Mouse (Mus musculus) ES-E14 (cell line): ENCODE data around the gene Pld1. TPM values are rescaled to one million over a fixed set of nuclear protein-coding genes. Genes with fewer than 3 reads are reported as not detected.

Experiments used
- DNase-seq: peaks from one replicate; pipeline ENCODE4 v3.0.0-alpha.2; 2013; ENCODE audit warnings: low read depth, low spot score
- H3K27ac ChIP-seq: 2 replicates; pipeline ENCODE4 v1.5.1; 2012; ENCODE audit warnings: low read depth, mild to moderate bottlenecking, low read length, moderate library complexity, mixed read lengths; ENCODE audit not compliant: poor library complexity, insufficient read depth, severe bottlenecking
- H3K36me3 ChIP-seq: 2 replicates; pipeline ENCODE4 v1.6.1; 2012; ENCODE audit warnings: mild to moderate bottlenecking, low read length, moderate library complexity, mixed read lengths; ENCODE audit not compliant: control insufficient read depth, poor library complexity, insufficient read depth, severe bottlenecking
- H3K4me1 ChIP-seq, 2 experiments: fragments of 150-350 bp in 1 of 2; sonication (generic) in 1 of 2; 2 replicates each; pipeline ENCODE4 v1.6.1; 2012; ENCODE audit warnings: low read length in 2 of 2, mild to moderate bottlenecking in 1 of 2, mixed read lengths in 1 of 2; ENCODE audit not compliant: control insufficient read depth in 2 of 2, insufficient read depth in 2 of 2, poor library complexity in 1 of 2
- H3K4me3 ChIP-seq, 2 experiments: fragments of 150-350 bp in 1 of 2; sonication (generic) in 1 of 2; 2 replicates each; pipeline ENCODE4 v1.5.1; 2012; ENCODE audit warnings: low read length in 2 of 2, low read depth in 1 of 2, mild to moderate bottlenecking in 1 of 2, mixed read lengths in 1 of 2; ENCODE audit not compliant: insufficient read depth in 1 of 2, poor library complexity in 1 of 2, severe bottlenecking in 1 of 2
- H3K9ac ChIP-seq: 2 replicates; pipeline ENCODE4 v1.6.1; 2012; ENCODE audit warnings: low read depth, mild to moderate bottlenecking, low read length, mixed read lengths; ENCODE audit not compliant: poor library complexity, insufficient read depth, severe bottlenecking
- H3K9me3 ChIP-seq: fragments of 150-350 bp; sonication (generic); 2 replicates; pipeline ENCODE4 v1.6.1; 2012; ENCODE audit warnings: low read depth, mild to moderate bottlenecking, low read length; ENCODE audit not compliant: control insufficient read depth, insufficient read depth
- CHD2 ChIP-seq: IDR thresholded peaks from 2 replicates; pipeline ENCODE4 v1.6.1; 2014; ENCODE audit warnings: mild to moderate bottlenecking, low read depth, low read length, inconsistent platforms
- HCFC1 ChIP-seq: IDR thresholded peaks from 2 replicates; pipeline ENCODE4 v1.6.1; 2012; ENCODE audit warnings: low read length, inconsistent platforms, borderline replicate concordance; ENCODE audit not compliant: insufficient read depth
- MAFK ChIP-seq: IDR thresholded peaks from 2 replicates; pipeline ENCODE4 v1.6.1; 2014; ENCODE audit warnings: mild to moderate bottlenecking, low read depth, low read length, inconsistent platforms; ENCODE audit not compliant: insufficient read depth
- ZC3H11A ChIP-seq: IDR thresholded peaks from 2 replicates; pipeline ENCODE4 v1.6.1; 2012; ENCODE audit warnings: low read depth, mild to moderate bottlenecking, inconsistent platforms, low read length, borderline replicate concordance
- ZNF384 ChIP-seq: IDR thresholded peaks from 2 replicates; pipeline ENCODE4 v1.6.1; 2012; ENCODE audit warnings: low read depth, low read length, inconsistent platforms
- in situ Hi-C, 2 experiments: fragments of 600-800 bp; cut with MboI; formaldehyde crosslinking; loops; one replicate each; pipeline ENCODE4 v1.15.1; 2025; ENCODE audit warnings: low sequenced_read_pairs in 2 of 2, inconsistent platforms in 1 of 2; ENCODE audit not compliant: unreplicated experiment in 2 of 2
- total RNA-seq: library from RNA; depleted of rRNA; stranded (reverse); fragments of 300-350 nt; gene quantifications from 2 replicates; pipeline ENCODE4 v1.2.3, GENCODE M21; 2012

The Pld1 gene
- total RNA-seq, 1 experiment = 4.8 TPM

DNA sequence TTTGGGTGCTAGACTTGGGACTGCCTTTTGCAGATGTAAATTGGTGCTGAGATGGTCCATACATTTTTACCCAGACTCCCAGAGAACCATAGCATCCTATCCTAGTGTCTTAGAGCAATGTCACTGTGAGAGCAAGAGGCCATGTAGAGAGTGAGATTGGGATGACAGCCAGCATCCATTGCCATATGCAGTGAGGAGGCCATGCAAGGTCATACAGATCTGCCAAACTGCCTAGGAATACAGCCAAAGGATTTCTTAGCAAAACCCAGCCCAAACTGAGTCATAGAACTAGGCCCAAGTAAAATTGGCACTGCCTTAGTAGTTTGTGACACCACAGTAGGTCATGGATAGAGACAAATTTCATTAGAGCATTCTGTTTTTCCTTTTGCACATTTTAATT lies 206.2 kb downstream of the Pld1 start:
- H3K4me3 ChIP-seq = no peak overlapping the region
- in situ Hi-C loops = no loop called here
- DNase-seq = no peak

DNA sequence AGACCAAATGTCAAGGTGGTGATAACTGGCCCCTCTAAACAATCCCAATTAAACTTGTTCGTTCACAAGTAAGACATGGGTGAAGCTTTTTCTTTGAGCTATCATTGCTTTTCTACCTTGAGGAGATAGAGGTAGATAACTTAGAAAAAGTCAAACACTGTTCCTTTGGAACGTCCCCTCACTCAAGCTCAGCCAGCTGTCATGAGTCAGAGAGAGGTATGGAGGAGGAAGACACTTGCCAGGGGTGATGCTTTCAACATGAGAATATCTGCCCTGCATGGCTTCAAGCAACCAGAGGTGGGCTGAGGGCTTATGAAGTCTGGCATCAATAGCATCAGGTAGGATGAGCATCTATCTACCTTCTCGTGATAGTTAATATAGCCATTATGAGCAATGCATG lies 207.0 kb downstream of the Pld1 start:
- no peak overlapping the region for H3K4me3 ChIP-seq
- H3K9me3 ChIP-seq = no peaks in the 10 kb centered on the region

More for the DNA sequence above, 206.2 kb downstream of the Pld1 start:
- H3K4me1 ChIP-seq = no peaks in the 10 kb centered on the region
- no peaks in the 10 kb centered on the region for H3K9me3 ChIP-seq
- H3K9ac ChIP-seq = no peak overlapping the region
- no peak overlapping the region for H3K27ac ChIP-seq
- H3K36me3 ChIP-seq = no peaks in the 10 kb centered on the region; the same call in 1 of the 2 replicates
- no peak for TF ChIP-seq HCFC1
- no peak for TF ChIP-seq CHD2
- TF ChIP-seq ZC3H11A = no peak
- TF ChIP-seq ZNF384 = no peak
- no peak for TF ChIP-seq MAFK

DNA sequence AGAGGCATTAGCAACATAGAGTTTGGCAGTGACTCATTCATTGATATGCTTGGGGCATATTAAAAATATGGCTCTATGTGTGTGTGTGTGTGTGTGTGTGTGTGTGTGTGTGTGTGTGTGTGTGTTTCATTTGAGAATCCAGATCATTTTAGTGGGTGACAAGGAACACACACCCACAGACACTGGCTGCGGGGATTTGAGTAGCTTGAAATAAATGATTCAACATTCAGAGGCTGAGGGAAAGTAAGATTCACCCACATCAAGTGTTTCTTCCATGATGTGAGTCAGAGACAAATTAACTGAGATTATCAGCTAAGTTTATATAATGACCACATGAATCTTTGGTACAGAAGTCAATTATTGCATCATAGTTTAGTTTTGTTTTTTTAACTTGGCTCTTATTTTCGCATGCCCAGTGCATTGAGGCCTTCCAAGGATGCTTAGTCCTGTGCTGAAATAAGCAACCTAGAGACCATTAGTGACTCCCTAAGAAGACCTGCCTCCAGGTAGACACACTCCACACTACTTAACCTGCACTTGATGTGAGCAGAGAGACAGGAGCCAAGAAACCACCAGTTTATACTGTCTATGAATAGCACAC lies 211.3 kb downstream of the Pld1 start:
- H3K9me3 ChIP-seq = no peaks in the 10 kb centered on the region
- TF ChIP-seq HCFC1 = no peak
- no peak for TF ChIP-seq CHD2
- no peak for TF ChIP-seq ZNF384
- no peak for TF ChIP-seq ZC3H11A
- no peak for TF ChIP-seq MAFK

More for the DNA sequence above, 207.0 kb downstream of the Pld1 start:
- Histone ChIP-seq H3K4me1 (no peaks in the 10 kb centered on the region), H3K27ac (no peak overlapping the region), H3K36me3 (no peaks in the 10 kb centered on the region), H3K9ac (no peak overlapping the region)
- no peak for DNase-seq
- TF ChIP-seq CHD2 (no peak), ZC3H11A (no peak), HCFC1 (no peak), MAFK (no peak), ZNF384 (no peak)
- in situ Hi-C loops = no loop called here

DNA sequence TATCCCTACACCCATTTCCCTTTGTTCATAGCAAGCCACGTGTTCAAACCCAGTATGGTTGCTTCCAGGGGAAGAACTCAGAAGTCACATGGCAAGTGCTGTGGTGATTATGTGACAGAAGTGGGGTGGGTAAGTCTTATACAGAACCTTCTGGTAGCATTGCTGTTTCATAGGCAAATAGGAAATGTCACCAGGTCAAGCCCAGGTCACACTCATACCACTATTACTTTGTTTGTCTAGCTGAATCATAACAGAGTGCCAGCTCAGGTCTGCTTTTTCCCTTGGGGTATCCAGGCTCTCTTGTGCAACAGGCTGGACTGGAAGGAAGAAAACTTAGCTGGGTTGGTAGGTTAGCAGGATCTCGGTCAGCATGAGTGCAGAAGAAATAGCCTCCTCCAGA lies 219.5 kb downstream of the Pld1 start:
- DNase-seq = no peak
- TF ChIP-seq HCFC1 = no peak
- Histone ChIP-seq H3K9me3 (no peaks in the 10 kb centered on the region), H3K4me1 (no peaks in the 10 kb centered on the region), H3K9ac (no peak overlapping the region), H3K36me3 (no peaks in the 10 kb centered on the region), H3K27ac (no peak overlapping the region), H3K4me3 (no peak overlapping the region)
- in situ Hi-C loops = loop anchor here (25.0 kb wide), 2 partner anchors 379 to 579 kb away; no protein-coding TSS in a partner anchor

More for the DNA sequence above, 211.3 kb downstream of the Pld1 start:
- H3K9ac ChIP-seq = no peak overlapping the region
- H3K27ac ChIP-seq = no peak overlapping the region
- H3K4me3 ChIP-seq = no peak overlapping the region
- no peak for DNase-seq
- in situ Hi-C loops = loop anchor here (25.0 kb wide), 2 partner anchors 388 to 588 kb away; no protein-coding TSS in a partner anchor
- no peaks in the 10 kb centered on the region for H3K4me1 ChIP-seq
- H3K36me3 ChIP-seq = no peaks in the 10 kb centered on the region

DNA sequence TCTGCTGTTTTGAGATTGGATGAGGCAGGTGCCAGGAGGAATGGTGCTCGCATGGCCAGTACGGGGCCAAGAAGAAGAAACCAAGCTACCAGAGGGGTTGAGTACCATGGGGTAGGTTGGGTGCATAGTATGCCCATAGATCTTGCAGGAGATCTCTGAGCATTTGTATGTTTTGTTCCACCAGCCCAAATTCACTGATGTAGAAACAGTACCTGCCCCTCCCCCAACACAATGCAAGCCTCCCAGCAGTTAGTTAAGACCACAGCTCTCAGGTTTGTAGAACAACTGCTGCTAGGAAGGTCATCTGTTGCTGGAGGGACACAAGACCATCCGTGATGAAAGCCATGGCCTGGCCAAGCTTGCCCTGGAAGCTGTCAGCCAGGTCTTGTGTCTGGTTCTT lies 220.4 kb downstream of the Pld1 start:
- Histone ChIP-seq H3K4me1 (no peaks in the 10 kb centered on the region), H3K4me3 (no peak overlapping the region), H3K27ac (no peak overlapping the region), H3K9me3 (no peaks in the 10 kb centered on the region), H3K36me3 (no peaks in the 10 kb centered on the region), H3K9ac (no peak overlapping the region)
- TF ChIP-seq ZNF384 (no peak), ZC3H11A (no peak), CHD2 (no peak), HCFC1 (no peak), MAFK (no peak)
- DNase-seq = no peak
- in situ Hi-C loops = loop anchor here (25.0 kb wide), 2 partner anchors 378 to 578 kb away; no protein-coding TSS in a partner anchor
